Mouse (Mus musculus): Measurements from ENCODE around the gene Fgfr2. TPM values are rescaled to one million over a fixed set of nuclear protein-coding genes. Genes with fewer than 3 reads are reported as not detected.

Gene Fgfr2
- polyA plus RNA-seq, 1 experiment from 2014 or later = 92.0 TPM

DNA sequence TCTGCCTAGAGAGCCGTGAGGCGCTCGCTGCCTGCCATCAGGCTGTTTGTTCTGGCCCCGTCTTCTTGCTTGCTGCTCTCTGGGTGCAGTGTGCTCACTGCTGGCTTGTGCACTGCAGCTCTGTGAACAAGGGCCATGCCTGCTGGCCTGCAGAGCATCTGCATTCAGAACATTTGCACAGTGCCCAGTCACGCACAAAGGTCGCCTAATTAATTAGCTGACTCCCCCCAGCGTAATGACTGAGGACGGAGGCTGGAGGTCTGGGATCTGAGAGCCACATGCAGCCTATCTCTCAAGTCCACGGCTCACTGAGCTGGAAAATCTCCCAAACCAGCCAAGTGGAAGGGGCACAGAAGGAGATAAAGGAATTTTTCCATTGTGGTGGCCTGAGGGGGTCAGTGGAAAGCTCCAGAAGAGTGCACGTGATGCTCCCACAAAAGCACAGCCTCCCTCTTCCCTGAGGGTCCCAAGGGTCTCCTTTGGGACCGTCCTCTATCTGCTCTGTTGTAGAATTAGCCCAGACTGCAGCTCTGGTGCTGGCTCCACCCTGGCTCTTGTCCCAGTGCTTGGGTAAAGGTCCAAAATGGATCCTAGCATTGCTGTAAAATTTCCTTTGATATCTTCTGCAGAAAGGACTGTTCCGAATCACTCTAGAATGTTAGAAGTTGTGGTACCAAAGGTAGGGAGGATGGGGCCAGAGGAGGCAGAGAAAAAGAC is 2285.1 kb downstream of the Fgfr2 start:
- Histone ChIP-seq H3K9me3 (ENCODE audit: control insufficient read depth, low read length) (no peaks in the 10 kb centered on the region), H3K4me2 (peak overlapping the region; percentile 6; the same call in 1 of the 2 replicates), H3K36me3 (ENCODE audit: control insufficient read depth, insufficient read depth, low read length) (no peaks in the 10 kb centered on the region), H3K9ac (ENCODE audit: low read length) (no peak overlapping the region; the same call in 1 of the 2 replicates), H3K27me3 (ENCODE audit: control insufficient read depth, insufficient read depth, low read length) (0 out of 2 replicates have a peak, but pooled peaks cover 2% of the 10 kb centered on the region), H3K4me3 (ENCODE audit: low read depth, low read length) (no peak overlapping the region), H3K4me1 (ENCODE audit: control insufficient read depth, insufficient read depth, low read length) (peaks cover 31% of the 10 kb centered on the region), H3K27ac (ENCODE audit: low read depth, low read length) (peak overlapping the region; percentile 70)
- ATAC-seq (ENCODE audit: low FRiP score) (peak; percentile 79), DNase-seq (ENCODE audit: low spot score, missing footprints) (peak; percentile 90)
- WGBS = 13% methylated on average over 12 of the region's 12 CpGs

DNA sequence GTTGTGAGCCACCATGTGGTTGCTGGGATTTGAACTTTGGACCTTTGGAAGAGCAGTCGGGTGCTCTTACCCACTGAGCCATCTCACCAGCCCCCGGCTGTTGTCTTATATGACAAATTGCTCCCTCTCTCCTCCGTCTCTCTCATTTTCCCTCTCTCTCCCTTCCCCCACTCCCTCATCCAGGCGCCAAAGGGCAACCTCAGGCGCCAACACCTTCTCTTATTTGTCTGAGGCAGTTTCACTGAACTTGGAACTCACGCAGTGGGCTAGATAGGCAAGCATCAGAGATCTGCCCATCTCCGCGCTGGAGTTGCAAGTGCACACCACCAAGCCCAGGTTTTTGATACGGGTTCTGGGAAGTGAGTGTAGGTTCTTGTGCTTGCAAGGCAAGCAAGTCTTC is 2287.1 kb downstream of the Fgfr2 start:
- Histone ChIP-seq H3K4me1 (ENCODE audit: control insufficient read depth, insufficient read depth, low read length) (peaks cover 31% of the 10 kb centered on the region), H3K9me3 (ENCODE audit: control insufficient read depth, low read length) (no peaks in the 10 kb centered on the region), H3K9ac (ENCODE audit: low read length) (no peak overlapping the region), H3K36me3 (ENCODE audit: control insufficient read depth, insufficient read depth, low read length) (no peaks in the 10 kb centered on the region), H3K4me2 (no peak overlapping the region), H3K4me3 (ENCODE audit: low read depth, low read length) (no peak overlapping the region), H3K27ac (ENCODE audit: low read depth, low read length) (no peak overlapping the region), H3K27me3 (ENCODE audit: control insufficient read depth, insufficient read depth, low read length) (0 out of 2 replicates have a peak, but pooled peaks cover 2% of the 10 kb centered on the region)
- no peak for ATAC-seq (ENCODE audit: low FRiP score)
- WGBS = 75% methylated on average over 9 of the region's 9 CpGs
- no peak for DNase-seq (ENCODE audit: low spot score, missing footprints)

GRCm38 (mm10) chr7:130834958-130835861 is 2287.9 kb downstream of the Fgfr2 start:
- DNase-seq (ENCODE audit: low spot score, missing footprints) (peak; percentile 96), ATAC-seq (ENCODE audit: low FRiP score) (peak; percentile 38; the same call in 1 of the 2 replicates)
- 4% methylated on average over 18 of the region's 18 CpGs for WGBS
- peak overlapping the region; percentile 13; the same call in 1 of the 2 replicates for H3K4me2 ChIP-seq
- H3K27me3 ChIP-seq (ENCODE audit: control insufficient read depth, insufficient read depth, low read length) = 0 out of 2 replicates have a peak, but pooled peaks cover 2% of the 10 kb centered on the region
- H3K4me1 ChIP-seq (ENCODE audit: control insufficient read depth, insufficient read depth, low read length) = peaks cover 31% of the 10 kb centered on the region
- peak overlapping the region; percentile 60 for H3K27ac ChIP-seq (ENCODE audit: low read depth, low read length)
- H3K4me3 ChIP-seq (ENCODE audit: low read depth, low read length) = no peak overlapping the region
- H3K36me3 ChIP-seq (ENCODE audit: control insufficient read depth, insufficient read depth, low read length) = no peaks in the 10 kb centered on the region
- no peaks in the 10 kb centered on the region for H3K9me3 ChIP-seq (ENCODE audit: control insufficient read depth, low read length)
- H3K9ac ChIP-seq (ENCODE audit: low read length) = peak overlapping the region; percentile 38; the same call in 1 of the 2 replicates

DNA sequence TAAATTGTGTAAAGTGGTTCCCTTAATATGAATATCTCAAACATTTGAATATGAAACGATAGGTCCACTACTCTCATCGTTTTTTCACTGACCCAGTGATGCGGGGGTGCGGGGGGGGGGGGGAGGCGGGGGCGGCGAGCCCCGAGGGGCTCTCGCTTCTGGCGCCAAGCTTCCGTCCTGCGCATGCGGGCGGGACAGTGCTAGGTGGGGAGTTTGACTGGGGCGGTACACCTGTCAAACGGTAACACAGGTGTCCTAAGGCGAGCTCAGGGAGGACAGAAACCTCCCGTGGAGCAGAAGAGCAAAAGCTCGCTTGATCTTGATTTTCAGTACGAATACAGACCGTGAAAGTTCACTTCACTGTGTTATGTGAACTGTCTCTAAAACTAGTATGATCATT is 2288.9 kb downstream of the Fgfr2 start:
- Histone ChIP-seq H3K27me3 (ENCODE audit: control insufficient read depth, insufficient read depth, low read length) (0 out of 2 replicates have a peak, but pooled peaks cover 2% of the 10 kb centered on the region), H3K4me2 (no peak overlapping the region)
- WGBS = 11% methylated on average over 21 of the region's 21 CpGs

GRCm38 (mm10) chr7:130831586-130831985 is 2291.6 kb downstream of the Fgfr2 start:
- ATAC-seq (ENCODE audit: low FRiP score) = no peak
- 95% methylated on average over 5 of the region's 5 CpGs for WGBS

More for the DNA sequence above, 2288.9 kb downstream of the Fgfr2 start:
- no peaks in the 10 kb centered on the region for H3K9me3 ChIP-seq (ENCODE audit: control insufficient read depth, low read length)
- ATAC-seq (ENCODE audit: low FRiP score) = peak; percentile 87
- H3K4me3 ChIP-seq (ENCODE audit: low read depth, low read length) = no peak overlapping the region
- H3K4me1 ChIP-seq (ENCODE audit: control insufficient read depth, insufficient read depth, low read length) = peaks cover 31% of the 10 kb centered on the region
- peak; percentile 99 for DNase-seq (ENCODE audit: low spot score, missing footprints)
- H3K27ac ChIP-seq (ENCODE audit: low read depth, low read length) = no peak overlapping the region
- H3K36me3 ChIP-seq (ENCODE audit: control insufficient read depth, insufficient read depth, low read length) = no peaks in the 10 kb centered on the region
- no peak overlapping the region for H3K9ac ChIP-seq (ENCODE audit: low read length)

DNA sequence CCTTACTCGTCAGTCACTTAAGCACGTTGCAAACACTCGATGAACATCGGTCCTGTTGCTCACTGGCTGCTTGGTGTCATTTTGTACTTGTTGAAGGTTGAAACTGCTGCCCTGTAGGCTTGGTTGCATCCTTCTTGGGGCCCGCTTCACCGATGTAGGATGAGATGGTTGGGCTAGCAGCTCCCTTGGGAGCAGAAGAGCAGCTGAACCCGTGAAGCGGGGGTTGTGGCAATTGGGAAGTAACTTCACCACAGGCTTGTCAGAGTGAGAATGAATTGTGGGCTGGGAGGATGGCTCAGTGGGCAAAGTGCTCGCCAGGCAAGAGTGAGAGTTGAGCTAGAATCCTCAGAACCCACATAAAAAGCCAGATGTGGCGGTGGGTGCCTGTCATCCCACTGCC is 2294.7 kb downstream of the Fgfr2 start:
- DNase-seq (ENCODE audit: low spot score, missing footprints) (no peak), ATAC-seq (ENCODE audit: low FRiP score) (no peak)
- no peak overlapping the region for H3K27ac ChIP-seq (ENCODE audit: low read depth, low read length)
- H3K9ac ChIP-seq (ENCODE audit: low read length) = no peak overlapping the region
- H3K4me1 ChIP-seq (ENCODE audit: control insufficient read depth, insufficient read depth, low read length) = no peaks in the 10 kb centered on the region
- H3K4me2 ChIP-seq = no peak overlapping the region
- H3K4me3 ChIP-seq (ENCODE audit: low read depth, low read length) = no peak overlapping the region
- H3K27me3 ChIP-seq (ENCODE audit: control insufficient read depth, insufficient read depth, low read length) = no peaks in the 10 kb centered on the region
- H3K9me3 ChIP-seq (ENCODE audit: control insufficient read depth, low read length) = no peaks in the 10 kb centered on the region
- no peaks in the 10 kb centered on the region for H3K36me3 ChIP-seq (ENCODE audit: control insufficient read depth, insufficient read depth, low read length)
- WGBS = 90% methylated on average over 10 of the region's 10 CpGs

More at GRCm38 (mm10) chr7:130831586-130831985, 2291.6 kb downstream of the Fgfr2 start:
- H3K4me1 ChIP-seq (ENCODE audit: control insufficient read depth, insufficient read depth, low read length) = peaks cover 14% of the 10 kb centered on the region
- H3K36me3 ChIP-seq (ENCODE audit: control insufficient read depth, insufficient read depth, low read length) = no peaks in the 10 kb centered on the region
- no peak overlapping the region for H3K4me2 ChIP-seq
- no peak for DNase-seq (ENCODE audit: low spot score, missing footprints)
- no peak overlapping the region for H3K9ac ChIP-seq (ENCODE audit: low read length)
- H3K4me3 ChIP-seq (ENCODE audit: low read depth, low read length) = no peak overlapping the region
- H3K27ac ChIP-seq (ENCODE audit: low read depth, low read length) = no peak overlapping the region
- H3K27me3 ChIP-seq (ENCODE audit: control insufficient read depth, insufficient read depth, low read length) = 0 out of 2 replicates have a peak, but pooled peaks cover 2% of the 10 kb centered on the region
- no peaks in the 10 kb centered on the region for H3K9me3 ChIP-seq (ENCODE audit: control insufficient read depth, low read length)

- Histone ChIP-seq H3K9me3 (ENCODE audit: control insufficient read depth, low read length) (no peaks in the 10 kb centered on the region), H3K9ac (ENCODE audit: low read length) (no peak overlapping the region), H3K36me3 (ENCODE audit: control insufficient read depth, insufficient read depth, low read length) (no peaks in the 10 kb centered on the region), H3K4me3 (ENCODE audit: low read depth, low read length) (no peak overlapping the region), H3K4me2 (no peak overlapping the region), H3K27me3 (ENCODE audit: control insufficient read depth, insufficient read depth, low read length) (no peaks in the 10 kb centered on the region), H3K4me1 (ENCODE audit: control insufficient read depth, insufficient read depth, low read length) (no peaks in the 10 kb centered on the region), H3K27ac (ENCODE audit: low read depth, low read length) (no peak overlapping the region)
- no peak for ATAC-seq (ENCODE audit: low FRiP score)
- DNase-seq (ENCODE audit: low spot score, missing footprints) = no peak
- WGBS = 92% methylated on average over 9 of the region's 9 CpGs
Measured at GRCm38 (mm10) chr7:130827844-130828403, 2295.2 kb downstream of the Fgfr2 start.

GRCm38 (mm10) chr7:130827431-130827830 is 2295.7 kb downstream of the Fgfr2 start:
- Histone ChIP-seq H3K27ac (ENCODE audit: low read depth, low read length) (no peak overlapping the region), H3K4me2 (no peak overlapping the region), H3K4me1 (ENCODE audit: control insufficient read depth, insufficient read depth, low read length) (no peaks in the 10 kb centered on the region), H3K9me3 (ENCODE audit: control insufficient read depth, low read length) (no peaks in the 10 kb centered on the region), H3K4me3 (ENCODE audit: low read depth, low read length) (no peak overlapping the region), H3K36me3 (ENCODE audit: control insufficient read depth, insufficient read depth, low read length) (no peaks in the 10 kb centered on the region), H3K9ac (ENCODE audit: low read length) (no peak overlapping the region), H3K27me3 (ENCODE audit: control insufficient read depth, insufficient read depth, low read length) (no peaks in the 10 kb centered on the region)
- ATAC-seq (ENCODE audit: low FRiP score) (0 out of 2 replicates have a peak, but pooled peaks have one; percentile 9), DNase-seq (ENCODE audit: low spot score, missing footprints) (peak; percentile 92)
- 63% methylated on average over 3 of the region's 3 CpGs for WGBS
